Mouse (Mus musculus) T-helper 2 cell (primary cell): ENCODE data around the gene Neo1.

ENCODE experiments used
- in situ Hi-C: fragments of 300-600 bp; cut with MboI, MseI; formaldehyde crosslinking; loops from one replicate; pipeline ENCODE4 v1.15.1; 2025; ENCODE audit warnings: high pct_unique_total_duplicates

The Neo1 gene

GRCm38 (mm10) chr9:59036159-59036731, at the start of gene Neo1:
TSS of gene Neo1 (minus strand) at chr9:59036441.
- in situ Hi-C loops: no loop called here

GRCm38 (mm10) chr9:59075632-59076031, 39.4 kb upstream of the Neo1 start:
- in situ Hi-C loops: no loop called here

- in situ Hi-C loops: no loop called here
Measured at GRCm38 (mm10) chr9:59073887-59074286, 37.6 kb upstream of the Neo1 start.

- in situ Hi-C loops: no loop called here
Measured at GRCm38 (mm10) chr9:59072076-59072777, 36.0 kb upstream of the Neo1 start.

- in situ Hi-C loops: no loop called here
Measured at GRCm38 (mm10) chr9:59071220-59071977, 35.2 kb upstream of the Neo1 start.

GRCm38 (mm10) chr9:59070216-59070615, 34.0 kb upstream of the Neo1 start:
- in situ Hi-C loops: no loop called here

- in situ Hi-C loops: loop anchor here (5.0 to 10.0 kb wide), 2 partner anchors 149 to 1082 kb away; no protein-coding TSS in a partner anchor
Measured at GRCm38 (mm10) chr9:59065616-59066301, 29.5 kb upstream of the Neo1 start.

GRCm38 (mm10) chr9:59062409-59062808, 26.2 kb upstream of the Neo1 start:
- in situ Hi-C loops: loop anchor here (10.0 kb wide), 1 partner anchor 152 kb away; no protein-coding TSS in a partner anchor

GRCm38 (mm10) chr9:59060026-59060605, 23.9 kb upstream of the Neo1 start:
- in situ Hi-C loops: loop anchor here (10.0 kb wide), 1 partner anchor 155 kb away; no protein-coding TSS in a partner anchor

- in situ Hi-C loops: no loop called here
Measured at GRCm38 (mm10) chr9:59059158-59059557, 22.9 kb upstream of the Neo1 start.

- in situ Hi-C loops: no loop called here
Measured at GRCm38 (mm10) chr9:59058060-59058459, 21.8 kb upstream of the Neo1 start.

GRCm38 (mm10) chr9:59056281-59056680, 20.0 kb upstream of the Neo1 start:
- in situ Hi-C loops: no loop called here

GRCm38 (mm10) chr9:59041805-59042204, 5.6 kb upstream of the Neo1 start:
- in situ Hi-C loops: no loop called here

- in situ Hi-C loops: no loop called here
Measured at GRCm38 (mm10) chr9:59036732-59037341, 596 bp upstream of the Neo1 start.

- in situ Hi-C loops: no loop called here
Measured at GRCm38 (mm10) chr9:59035342-59036158, 691 bp downstream of the Neo1 start.

GRCm38 (mm10) chr9:59034836-59035235, 1.4 kb downstream of the Neo1 start:
- in situ Hi-C loops: no loop called here

- in situ Hi-C loops: no loop called here
Measured at GRCm38 (mm10) chr9:59033492-59033891, 2.7 kb downstream of the Neo1 start.

- in situ Hi-C loops: no loop called here
Measured at GRCm38 (mm10) chr9:59024245-59024844, 11.9 kb downstream of the Neo1 start.

GRCm38 (mm10) chr9:59016060-59016719, 20.1 kb downstream of the Neo1 start:
- in situ Hi-C loops: no loop called here
